In the genomic region with DNA sequence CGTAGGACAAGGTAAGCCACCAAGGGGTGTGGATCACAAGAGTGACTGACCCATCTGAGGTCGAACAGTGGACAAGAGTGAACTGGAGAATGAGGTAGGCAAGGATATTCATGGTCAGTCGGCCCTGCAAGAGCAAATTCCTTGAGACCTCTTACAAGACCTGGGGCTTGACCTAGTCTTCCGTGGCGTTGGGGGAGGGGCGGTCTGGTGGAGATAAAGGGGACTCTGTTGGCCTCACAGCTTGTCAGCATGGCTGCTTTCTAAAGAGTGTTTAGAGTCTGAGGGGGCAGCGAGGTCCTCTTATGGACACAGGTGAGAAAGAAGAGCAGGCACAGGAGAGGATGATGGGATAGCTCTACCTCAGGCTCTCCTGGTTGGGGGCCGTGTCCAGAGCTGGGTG, we compare ENCODE assay signal across 21 mouse cellular contexts. TPM values are rescaled to one million over a fixed set of nuclear protein-coding genes. Genes with fewer than 3 reads are reported as not detected.
"Had no signal": no experiment of that assay in that cellular context is flagged by ENCODE, and none has a peak within 500 bp of the region (broad histone marks: within the 10 kb centered on the region; RNA-seq: fewer than 3 reads in every experiment).

No protein-coding gene starts in this region.

- DNase-seq: kidney, adult 11 months; kidney, adult 9 months; kidney, postnatal 14 days; layer of hippocampus, adult 9-11 months; liver; lung, adult 18-20 months; lung, postnatal 10 days; lung, postnatal 36 days; midbrain, embryonic 14.5 days; right cerebral cortex, postnatal 25 days; spleen, adult 18-20 months; thymus, adult 2 months; thymus, postnatal 14 days; thymus, postnatal 4 days had no signal

- ATAC-seq: liver, embryonic 12.5 days had no signal

- H3K4me2 ChIP-seq: limb, embryonic 13.5 days; liver, embryonic 12.5 days; liver, embryonic 15.5 days; lung, embryonic 15.5 days; stomach, embryonic 15.5 days had no signal

- H3K9me3 ChIP-seq: limb, embryonic 10.5 days; limb, embryonic 13.5 days; liver, embryonic 12.5 days; liver, embryonic 15.5 days; lung, embryonic 15.5 days; stomach, embryonic 15.5 days had no signal

- H3K9ac ChIP-seq: limb, embryonic 13.5 days; liver, embryonic 12.5 days; liver, embryonic 15.5 days; lung, embryonic 15.5 days; stomach, embryonic 15.5 days had no signal

- H3K27ac ChIP-seq: limb, embryonic 13.5 days; liver, embryonic 12.5 days; liver, embryonic 15.5 days; lung, embryonic 15.5 days; stomach, embryonic 15.5 days had no signal

- H3K4me1 ChIP-seq: liver, embryonic 12.5 days; liver, embryonic 15.5 days; lung, embryonic 15.5 days; stomach, embryonic 15.5 days had no signal

- H3K36me3 ChIP-seq: limb, embryonic 10.5 days; limb, embryonic 13.5 days; liver, embryonic 12.5 days; liver, embryonic 15.5 days; lung, embryonic 15.5 days; stomach, embryonic 15.5 days had no signal

- H3K4me3 ChIP-seq: layer of hippocampus, adult 2 months; limb, embryonic 10.5 days; limb, embryonic 13.5 days; liver, embryonic 12.5 days; liver, embryonic 15.5 days; lung, embryonic 15.5 days; stomach, embryonic 15.5 days had no signal

RNA-seq across cellular contexts. Expression of a gene that starts 8.1 kb away (rescaled TPM):
- polyA plus RNA-seq: limb, embryonic 10.5 days; limb, embryonic 13.5 days; liver, embryonic 12.5 days; liver, embryonic 15.5 days had no signal
